Mouse (Mus musculus): ENCODE data around the gene Asrgl1.
"Not testable (repeated sequence)": the region's sequence is repeated elsewhere in the genome, so short reads cannot be mapped to it uniquely, and the experiment has no call there.

Asrgl1 gene

GRCm38 (mm10) chr19:9135512-9136331 is at the start of gene Asrgl1:
Asrgl1 (minus strand) TSS chr19:9135636.
- in situ Hi-C loops (cut with MseI, MboI): no loop called here

- in situ Hi-C loops (cut with MseI, MboI): no loop called here
Measured at GRCm38 (mm10) chr19:9146214-9146613, 10.8 kb upstream of the Asrgl1 start.

DNA sequence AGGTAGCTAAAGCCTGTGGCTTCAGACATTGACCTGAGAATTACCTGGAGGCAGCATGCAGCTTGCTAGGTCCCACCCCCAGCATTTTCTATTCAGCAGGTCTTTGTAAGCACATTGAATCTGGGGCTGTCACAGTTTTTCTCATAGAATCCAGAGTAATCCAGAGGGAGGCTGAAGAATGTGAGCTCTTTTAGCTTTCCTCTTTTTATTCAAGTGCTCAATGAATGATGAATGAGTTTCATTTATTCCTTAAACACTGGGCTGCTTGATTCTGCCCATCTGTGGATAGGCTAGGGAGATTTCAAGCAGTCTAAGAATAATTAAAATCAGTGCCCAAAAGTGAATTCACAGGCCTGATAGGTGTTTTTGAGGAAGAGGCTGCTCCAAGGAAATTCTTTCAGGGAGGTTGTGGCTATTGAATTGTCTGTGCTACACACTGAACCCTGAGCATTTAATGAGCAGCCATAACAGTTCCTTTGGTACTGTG is 8.2 kb upstream of the Asrgl1 start:
- in situ Hi-C loops (cut with MseI, MboI): no loop called here

DNA sequence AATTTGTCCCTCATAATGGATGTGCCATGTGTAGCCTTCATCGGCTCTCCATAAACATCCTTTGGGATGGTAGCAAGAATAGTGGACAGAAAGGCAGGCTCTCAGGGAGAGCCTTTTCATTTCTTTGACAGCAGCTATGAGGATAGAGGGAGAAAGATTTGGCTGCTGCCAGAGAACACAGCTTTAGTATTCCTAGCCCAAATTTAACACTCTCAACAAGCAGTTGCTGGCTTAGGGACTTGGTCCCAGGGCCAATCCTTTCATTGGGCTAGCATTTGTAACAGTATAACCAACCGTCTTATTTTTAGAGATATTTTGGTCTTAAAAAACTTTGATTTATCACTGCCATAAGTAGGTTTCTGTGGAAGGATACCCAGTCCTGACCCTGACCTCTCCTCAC is 7.8 kb upstream of the Asrgl1 start:
- in situ Hi-C loops (cut with MseI, MboI): no loop called here

GRCm38 (mm10) chr19:9140361-9140760 is 4.9 kb upstream of the Asrgl1 start:
- in situ Hi-C loops (cut with MseI, MboI): not testable (repeated sequence)

DNA sequence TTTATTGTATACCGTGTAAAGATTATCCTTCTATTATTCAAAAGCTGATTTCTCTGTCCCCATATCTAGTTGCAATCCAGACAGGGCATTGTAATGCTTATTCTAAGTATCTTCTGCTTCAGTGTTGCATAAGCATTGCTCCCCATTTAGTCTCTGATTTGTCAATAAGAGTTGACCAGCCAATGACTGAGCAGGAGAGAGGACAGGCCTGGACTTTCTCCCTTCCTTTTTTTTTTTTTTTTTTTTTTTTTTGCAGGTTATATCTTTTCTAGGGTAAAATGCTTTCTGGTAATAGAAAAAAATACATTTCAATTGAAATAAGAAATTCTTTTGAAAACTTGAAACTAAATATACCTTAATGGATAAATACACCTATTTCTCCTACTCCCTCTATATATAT is 1.7 kb upstream of the Asrgl1 start:
- in situ Hi-C loops (cut with MseI, MboI): no loop called here

DNA sequence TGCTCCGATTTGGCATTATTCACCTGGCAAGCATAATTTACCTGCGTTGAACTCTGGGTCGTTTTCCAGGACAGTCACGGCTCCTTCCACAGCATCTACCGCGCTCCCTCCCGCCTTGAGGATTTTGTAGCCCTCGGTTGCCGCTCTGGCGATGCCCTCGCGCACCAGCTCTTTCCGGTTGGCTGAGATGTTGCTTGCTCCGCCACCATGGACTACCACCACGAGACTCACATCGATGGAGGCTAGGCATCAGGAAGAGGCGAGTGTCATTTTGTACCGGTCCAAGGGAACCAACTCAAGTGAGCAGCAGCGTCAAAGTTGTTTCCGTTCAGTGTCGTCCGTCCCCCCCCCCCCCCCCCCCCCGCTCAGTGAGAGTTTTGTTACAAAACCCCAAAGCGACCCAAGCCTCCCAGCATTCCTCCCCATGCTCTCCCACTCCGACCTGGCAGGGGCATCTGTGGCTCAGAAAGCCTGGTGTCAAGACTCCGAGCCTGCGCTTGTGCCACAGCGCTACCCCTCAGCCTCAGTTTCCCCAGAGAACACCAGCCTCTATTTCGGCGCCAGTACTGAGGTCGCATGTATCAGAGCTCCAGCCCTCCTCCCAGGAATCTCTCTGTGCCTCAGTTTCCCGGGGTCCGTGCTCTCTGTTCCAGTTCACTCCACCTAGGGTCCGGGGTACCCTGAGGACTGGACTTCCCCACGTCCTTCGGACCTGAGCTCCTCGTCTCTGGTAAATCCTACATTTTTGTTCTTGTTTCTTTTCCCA is 507 bp downstream of the Asrgl1 start:
- in situ Hi-C loops (cut with MseI, MboI): no loop called here

- in situ Hi-C loops (cut with MseI, MboI): no loop called here
Measured at GRCm38 (mm10) chr19:9129996-9130395, 5.4 kb downstream of the Asrgl1 start.

GRCm38 (mm10) chr19:9128499-9129194 is 6.8 kb downstream of the Asrgl1 start:
- in situ Hi-C loops (cut with MseI, MboI): no loop called here

- in situ Hi-C loops (cut with MseI, MboI): not testable (repeated sequence)
Measured at GRCm38 (mm10) chr19:9123986-9124385, 11.4 kb downstream of the Asrgl1 start.

- in situ Hi-C loops (cut with MseI, MboI): no loop called here
Measured at GRCm38 (mm10) chr19:9122390-9122789, 13.0 kb downstream of the Asrgl1 start.

GRCm38 (mm10) chr19:9119655-9120425 is 15.6 kb downstream of the Asrgl1 start:
- in situ Hi-C loops (cut with MseI, MboI): no loop called here

GRCm38 (mm10) chr19:9117275-9117674 is 18.2 kb downstream of the Asrgl1 start:
- in situ Hi-C loops (cut with MseI, MboI): no loop called here

DNA sequence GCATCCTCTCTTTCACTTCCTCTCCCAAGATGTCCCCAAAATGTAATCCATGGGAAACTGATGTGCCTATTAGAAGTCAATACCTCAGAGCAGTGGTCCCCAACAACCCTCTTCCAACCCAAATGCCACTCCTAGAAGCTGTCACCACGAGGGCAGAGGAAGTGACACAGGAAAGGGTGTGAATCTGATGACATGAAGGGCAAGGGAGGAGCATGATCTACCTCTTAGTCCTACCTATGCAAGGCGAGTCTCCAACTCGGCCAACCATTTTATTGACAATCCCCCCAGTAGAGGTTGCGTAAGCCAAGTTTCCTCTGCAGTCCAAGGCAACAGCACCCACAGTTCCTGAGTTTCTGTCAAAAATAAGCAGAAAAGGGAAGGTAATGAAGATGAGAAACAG is 19.2 kb downstream of the Asrgl1 start:
- in situ Hi-C loops (cut with MseI, MboI): no loop called here

- in situ Hi-C loops (cut with MseI, MboI): loop anchor here in 1 of 2 experiments (5.0 kb wide), 1 partner anchor 255 kb away; no protein-coding TSS in a partner anchor
Measured at GRCm38 (mm10) chr19:9112043-9112442, 23.4 kb downstream of the Asrgl1 start.

- in situ Hi-C loops (cut with MseI, MboI): loop anchor here in 1 of 2 experiments (5.0 kb wide), 1 partner anchor 253 kb away; no protein-coding TSS in a partner anchor
Measured at GRCm38 (mm10) chr19:9110182-9110869, 25.1 kb downstream of the Asrgl1 start.

DNA sequence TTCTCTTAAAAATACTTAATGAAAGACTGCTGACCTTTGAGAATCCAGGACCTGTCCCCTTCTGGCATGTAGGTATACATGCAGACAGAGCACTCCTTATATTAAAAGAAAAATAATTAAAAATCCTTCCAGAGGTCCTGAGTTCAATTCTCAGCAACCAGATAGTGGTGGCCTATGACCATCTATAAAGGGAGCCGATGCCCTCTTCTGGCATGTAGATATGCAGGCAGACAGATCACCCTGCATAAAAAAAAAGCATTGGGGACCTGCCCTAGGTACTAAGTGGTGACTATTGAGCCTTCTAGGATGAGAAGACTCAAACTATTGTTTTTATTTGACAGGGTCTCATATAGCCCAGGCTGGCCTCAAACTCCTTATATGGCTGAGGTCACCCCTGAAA is 26.9 kb downstream of the Asrgl1 start:
- in situ Hi-C loops (cut with MseI, MboI): loop anchor here in 1 of 2 experiments (10.0 kb wide), 1 partner anchor 254 kb away; the partner anchor contains the start of gene Lrrn4cl

GRCm38 (mm10) chr19:9107379-9107755 is 28.1 kb downstream of the Asrgl1 start:
- in situ Hi-C loops (cut with MseI, MboI): loop anchor here in 1 of 2 experiments (10.0 kb wide), 1 partner anchor 253 kb away; the partner anchor contains the start of gene Lrrn4cl

DNA sequence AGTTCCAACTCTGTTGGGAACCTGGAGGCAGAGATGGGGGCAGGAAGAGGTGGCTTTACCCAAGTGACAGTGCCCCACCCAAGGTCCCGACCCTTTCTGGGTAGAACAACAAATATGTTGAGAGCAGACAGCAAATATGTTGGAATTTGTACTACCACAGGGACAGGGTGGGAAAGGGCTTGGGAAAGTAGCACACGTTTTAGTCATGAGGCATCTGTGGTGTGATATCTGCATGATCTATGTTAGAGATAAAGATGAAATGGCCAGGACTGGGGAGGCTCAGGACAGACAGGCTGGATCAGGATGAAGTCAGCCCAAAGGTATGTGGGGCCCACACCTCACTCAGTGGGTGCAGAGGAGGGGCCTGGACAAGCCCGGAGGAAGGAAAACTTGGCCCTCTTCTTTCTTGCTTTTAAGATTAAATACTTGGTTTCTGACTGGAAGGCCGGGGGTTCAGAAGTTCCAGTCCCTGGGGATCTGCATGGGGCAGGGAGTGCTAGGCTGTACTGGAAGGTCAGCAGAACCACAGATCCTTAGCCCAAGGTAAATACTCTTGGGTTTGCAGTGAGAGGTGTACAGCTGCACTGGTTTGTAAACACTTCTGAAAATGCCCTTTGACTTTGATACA is 28.6 kb downstream of the Asrgl1 start:
- in situ Hi-C loops (cut with MseI, MboI): loop anchor here in 1 of 2 experiments (10.0 kb wide), 1 partner anchor 252 kb away; the partner anchor contains the start of gene Lrrn4cl

GRCm38 (mm10) chr19:9106096-9106495 is 29.3 kb downstream of the Asrgl1 start:
- in situ Hi-C loops (cut with MseI, MboI): loop anchor here in 1 of 2 experiments (10.0 kb wide), 1 partner anchor 251 kb away; the partner anchor contains the start of gene Lrrn4cl
